Mouse (Mus musculus): ENCODE data around the gene Snrnp25. TPM values are rescaled to one million over a fixed set of nuclear protein-coding genes. Genes with fewer than 3 reads are reported as not detected.

Gene Snrnp25
- 55.7 TPM for polyA plus RNA-seq (2017; shearing (Covaris generic))

DNA sequence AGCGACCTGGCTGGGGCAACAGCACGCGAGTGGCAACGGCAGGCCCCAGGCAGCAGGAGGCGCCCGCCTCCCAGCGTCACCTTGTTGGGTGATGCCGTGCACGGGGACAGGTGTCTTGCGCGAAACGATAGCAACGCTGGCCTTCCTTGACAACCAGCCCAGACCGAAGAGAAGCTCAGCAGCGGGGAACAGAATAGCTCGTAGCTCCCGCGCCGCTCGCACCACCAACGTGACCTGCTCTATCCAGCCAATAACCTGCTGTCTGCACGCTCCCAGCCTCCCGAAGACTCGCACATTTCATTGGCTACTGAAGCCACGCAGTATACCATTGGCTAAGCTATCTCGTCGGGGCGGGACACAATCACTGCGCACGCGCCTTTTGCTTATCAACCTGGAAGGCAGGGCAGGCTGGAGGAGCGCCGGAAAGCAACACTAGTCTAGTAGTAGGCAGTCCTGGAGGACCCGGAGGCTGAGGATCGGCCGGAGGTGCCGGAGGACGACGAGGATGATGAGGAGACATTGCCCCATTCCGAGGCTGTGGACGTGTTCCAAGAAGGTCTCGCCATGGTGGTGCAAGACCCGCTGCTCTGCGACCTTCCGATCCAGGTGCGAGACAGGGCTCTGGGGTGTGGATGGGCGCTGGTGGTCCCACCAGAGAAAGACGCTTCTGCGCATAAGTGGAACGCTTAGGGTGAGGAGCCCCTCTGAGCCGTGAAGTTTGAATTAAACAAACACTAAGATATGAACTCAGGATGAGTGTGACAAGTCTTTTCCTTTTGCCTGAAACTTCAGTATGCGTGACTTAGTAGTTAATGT, at the start of gene Snrnp25:
TSS of gene Snrnp25 (plus strand) at position 358 of the 816 bp plus-strand sequence.

DNA sequence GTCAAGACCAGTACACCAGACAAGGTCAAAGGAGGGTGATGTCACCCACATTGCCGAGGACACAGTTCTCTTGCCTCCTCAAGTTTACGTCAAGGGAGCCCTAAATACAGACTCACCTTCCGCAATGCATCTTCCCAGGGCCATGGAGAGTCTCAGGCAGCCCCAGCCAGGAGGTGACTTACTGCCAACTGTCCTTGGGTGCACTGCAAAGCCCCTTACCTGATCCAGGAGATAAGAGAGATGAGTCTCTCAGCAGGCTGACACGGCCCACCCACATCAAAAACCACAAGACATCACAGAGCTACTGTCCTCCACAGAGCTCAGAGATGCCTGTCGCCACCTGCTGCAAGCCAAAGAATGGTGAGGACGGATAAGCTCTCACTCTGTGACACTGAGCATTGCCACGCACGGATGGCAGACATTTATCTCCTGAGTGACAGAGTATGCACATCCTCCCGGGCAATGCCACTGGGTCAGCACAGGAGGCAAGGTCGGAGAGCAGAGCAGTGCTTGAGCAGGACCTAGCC, 5.1 kb upstream of the Snrnp25 start, which contains the start of gene Il9r:
TSS of gene Il9r (minus strand) at position 205 of the 527 bp plus-strand sequence.

DNA sequence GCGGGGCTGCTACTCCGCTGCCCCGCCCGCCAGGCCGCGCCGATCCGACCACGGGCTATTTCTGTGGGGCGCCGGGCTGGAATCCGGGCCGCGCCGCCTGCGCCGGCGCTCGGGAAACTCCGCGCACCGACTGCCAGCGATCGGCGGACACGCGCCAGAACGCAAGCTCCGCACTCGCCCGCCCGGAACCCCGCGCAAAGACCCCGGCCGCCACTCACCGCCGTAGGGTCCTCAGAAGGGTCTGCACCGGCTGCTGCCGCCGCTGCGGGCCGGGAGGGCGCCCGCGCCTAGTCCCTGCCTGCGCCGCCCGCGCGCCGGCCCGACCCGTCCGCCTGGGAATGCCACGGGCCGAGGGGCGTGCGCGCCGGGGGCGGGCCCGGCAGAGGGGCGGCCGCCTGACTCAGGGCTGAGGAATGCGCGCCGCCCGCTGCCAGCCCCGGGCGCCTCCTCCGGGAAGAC, 16.8 kb downstream of the Snrnp25 start, which contains the start of gene Rhbdf1:
TSS of gene Rhbdf1 (minus strand) at position 350 of the 459 bp plus-strand sequence.

DNA sequence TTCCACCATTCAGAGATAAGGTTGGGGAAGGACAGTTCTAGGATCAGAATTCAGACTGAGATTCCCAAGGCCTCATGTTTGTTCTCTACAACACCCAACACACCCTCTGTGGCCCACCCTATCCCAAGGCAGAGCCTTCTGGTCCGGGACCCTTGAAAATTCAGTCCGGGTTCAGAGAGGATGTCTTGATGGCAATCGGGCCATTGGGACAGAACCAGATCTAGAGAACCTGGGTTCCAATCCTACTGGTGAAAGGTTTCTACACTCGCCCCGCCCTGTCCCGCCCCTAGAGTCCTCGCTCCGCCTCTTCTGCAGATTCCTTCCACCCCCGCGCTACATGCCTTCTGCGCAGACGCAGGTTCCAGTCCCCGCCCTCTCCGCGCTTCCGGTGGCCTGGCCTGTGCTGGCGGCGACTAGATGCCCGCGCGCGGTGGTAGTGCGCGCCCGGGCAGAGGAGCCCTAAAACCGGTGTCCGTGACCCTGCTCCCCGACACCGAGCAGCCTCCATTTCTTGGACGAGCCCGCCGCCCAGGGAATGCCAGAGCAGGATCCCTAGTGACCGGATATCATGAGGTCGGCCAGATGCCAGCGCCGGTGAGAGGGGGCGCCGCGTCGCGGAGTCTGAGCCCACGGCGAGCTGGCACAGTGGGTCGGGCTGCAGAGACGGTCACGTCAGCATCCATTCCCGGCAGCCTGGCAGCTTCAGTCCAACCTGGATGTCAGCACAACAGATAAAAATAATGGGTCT, 21.1 kb downstream of the Snrnp25 start, which contains the start of gene Mpg:
TSS of gene Mpg (plus strand) at position 382 of the 748 bp plus-strand sequence.

Other genes with a start within 250 kb of the Snrnp25 start
- not detected for gene 4930524B15Rik, start 239.8 kb upstream of the Snrnp25 start, polyA plus RNA-seq (2017; shearing (Covaris generic))
- 175 TPM for gene Nsg2, start 205.0 kb upstream of the Snrnp25 start, polyA plus RNA-seq (2017; shearing (Covaris generic))
- gene Il9r, start 5.1 kb upstream of the Snrnp25 start, polyA plus RNA-seq (2017; shearing (Covaris generic)) = 16.3 TPM
- gene Rhbdf1, start 16.9 kb downstream of the Snrnp25 start, polyA plus RNA-seq (2017; shearing (Covaris generic)) = 0.58 TPM
- gene Mpg, start 21.1 kb downstream of the Snrnp25 start, polyA plus RNA-seq (2017; shearing (Covaris generic)) = 41.0 TPM
- 82.0 TPM for gene Nprl3, start 62.3 kb downstream of the Snrnp25 start, polyA plus RNA-seq (2017; shearing (Covaris generic))
- not detected for gene Hba-x, start 71.0 kb downstream of the Snrnp25 start, polyA plus RNA-seq (2017; shearing (Covaris generic))
- 55.9 TPM for gene Hba-a1, start 78.1 kb downstream of the Snrnp25 start, polyA plus RNA-seq (2017; shearing (Covaris generic))
- not detected for gene Hbq1b, start 81.5 kb downstream of the Snrnp25 start, polyA plus RNA-seq (2017; shearing (Covaris generic))
- 81.6 TPM for gene Hba-a2, start 91.1 kb downstream of the Snrnp25 start, polyA plus RNA-seq (2017; shearing (Covaris generic))
- not detected for gene Hbq1a, start 94.7 kb downstream of the Snrnp25 start, polyA plus RNA-seq (2017; shearing (Covaris generic))
- gene Sh3pxd2b, start 142.4 kb downstream of the Snrnp25 start, polyA plus RNA-seq (2017; shearing (Covaris generic)) = not detected
- 2.5 TPM for gene Ubtd2, start 250.0 kb downstream of the Snrnp25 start, polyA plus RNA-seq (2017; shearing (Covaris generic))